Mouse (Mus musculus): ENCODE measurements around the gene Cyth1. TPM values are rescaled to one million over a fixed set of nuclear protein-coding genes. Genes with fewer than 3 reads are reported as not detected.
A peak's percentile ranks its signal among the peaks of the same experiment; 100 is the strongest.

The Cyth1 gene
- polyA plus RNA-seq, 1 experiment from 2014 or later, result 11.5 TPM

- peaks cover 4% of the 10 kb centered on the region for H3K4me1 ChIP-seq (replicated peaks; ENCODE audit: control insufficient read depth, insufficient read depth, low read length)
- H3K4me2 ChIP-seq (ENCODE audit: low read depth, low read length, severe bottlenecking), result no peak overlapping the region
- ATAC-seq (replicated peaks; ENCODE audit: low FRiP score) (no peak), DNase-seq (ENCODE audit: low spot score) (no peak)
- H3K4me3 ChIP-seq (ENCODE audit: low read depth, low read length), result no peak overlapping the region
- H3K27me3 ChIP-seq (ENCODE audit: control insufficient read depth, insufficient read depth, low read length), result no peaks in the 10 kb centered on the region
- 85% methylated on average over 6 of the region's 6 CpGs for WGBS
- no peaks in the 10 kb centered on the region for H3K36me3 ChIP-seq (ENCODE audit: control insufficient read depth, insufficient read depth, low read length)
- H3K27ac ChIP-seq (ENCODE audit: low read depth, low read length), result no peak overlapping the region
- H3K9ac ChIP-seq (ENCODE audit: low read length), result no peak overlapping the region
- H3K9me3 ChIP-seq (ENCODE audit: control insufficient read depth, low read length), result no peaks in the 10 kb centered on the region
Observed at GRCm38 (mm10) chr11:118234500-118234899, 13.9 kb downstream of the Cyth1 start.

DNA sequence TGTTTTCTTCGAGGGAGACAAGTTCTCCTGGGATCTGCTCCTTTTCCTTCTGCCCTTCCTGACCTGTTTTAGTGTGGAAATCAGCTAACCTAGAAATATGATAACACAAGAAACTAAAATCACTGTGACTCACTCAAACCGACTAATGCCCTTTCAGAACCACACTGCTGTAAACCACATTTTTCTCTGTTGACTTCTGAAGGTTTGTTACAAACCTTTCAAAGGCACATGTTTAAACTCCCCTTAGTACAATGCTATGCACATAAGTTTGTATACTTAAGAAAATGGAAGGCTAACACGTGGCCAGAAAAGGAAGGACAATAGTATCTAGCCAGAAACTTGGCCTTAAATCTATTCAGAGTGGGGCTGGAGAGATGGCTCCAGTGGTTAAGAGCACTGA, 14.5 kb downstream of the Cyth1 start:
- DNase-seq (ENCODE audit: low spot score) (no peak), ATAC-seq (replicated peaks; ENCODE audit: low FRiP score) (no peak)
- Histone ChIP-seq H3K36me3 (ENCODE audit: control insufficient read depth, insufficient read depth, low read length) (no peaks in the 10 kb centered on the region), H3K4me1 (replicated peaks; ENCODE audit: control insufficient read depth, insufficient read depth, low read length) (no peaks in the 10 kb centered on the region; the same call in 1 of the 2 replicates), H3K4me3 (ENCODE audit: low read depth, low read length) (no peak overlapping the region), H3K27me3 (ENCODE audit: control insufficient read depth, insufficient read depth, low read length) (no peaks in the 10 kb centered on the region), H3K27ac (ENCODE audit: low read depth, low read length) (no peak overlapping the region), H3K9me3 (ENCODE audit: control insufficient read depth, low read length) (no peaks in the 10 kb centered on the region), H3K9ac (ENCODE audit: low read length) (no peak overlapping the region), H3K4me2 (ENCODE audit: low read depth, low read length, severe bottlenecking) (no peak overlapping the region)
- WGBS, result 75% methylated on average over 3 of the region's 3 CpGs

- Histone ChIP-seq H3K4me3 (ENCODE audit: low read depth, low read length) (no peak overlapping the region), H3K4me1 (replicated peaks; ENCODE audit: control insufficient read depth, insufficient read depth, low read length) (no peaks in the 10 kb centered on the region), H3K27ac (ENCODE audit: low read depth, low read length) (no peak overlapping the region), H3K36me3 (ENCODE audit: control insufficient read depth, insufficient read depth, low read length) (no peaks in the 10 kb centered on the region), H3K4me2 (ENCODE audit: low read depth, low read length, severe bottlenecking) (no peak overlapping the region), H3K9ac (ENCODE audit: low read length) (no peak overlapping the region), H3K9me3 (ENCODE audit: control insufficient read depth, low read length) (no peaks in the 10 kb centered on the region), H3K27me3 (ENCODE audit: control insufficient read depth, insufficient read depth, low read length) (no peaks in the 10 kb centered on the region)
- WGBS, result 46% methylated on average over 7 of the region's 7 CpGs
- DNase-seq (ENCODE audit: low spot score) (no peak), ATAC-seq (replicated peaks; ENCODE audit: low FRiP score) (no peak)
Observed at GRCm38 (mm10) chr11:118232314-118232831, 16.0 kb downstream of the Cyth1 start.

DNA sequence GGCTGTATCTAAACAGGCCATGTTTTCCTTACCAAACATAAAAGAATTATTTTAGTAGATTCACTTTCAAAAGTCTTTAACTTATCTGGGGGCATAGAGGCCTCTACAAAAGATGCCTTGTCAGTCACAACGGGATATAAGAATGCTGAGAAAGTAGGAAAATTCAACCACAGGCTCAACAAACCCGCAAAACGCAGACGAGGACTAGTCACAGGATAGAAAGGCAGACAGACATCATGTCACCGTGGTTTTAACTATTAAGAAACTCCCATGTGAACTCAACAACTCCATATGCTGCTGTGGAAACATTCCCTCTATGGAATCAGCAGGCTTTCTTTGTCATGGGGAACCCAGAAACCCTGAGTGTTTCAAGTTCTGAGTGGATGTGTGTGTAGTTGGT, 18.5 kb downstream of the Cyth1 start:
- Histone ChIP-seq H3K27me3 (ENCODE audit: control insufficient read depth, insufficient read depth, low read length) (no peaks in the 10 kb centered on the region), H3K27ac (ENCODE audit: low read depth, low read length) (no peak overlapping the region), H3K4me3 (ENCODE audit: low read depth, low read length) (no peak overlapping the region), H3K4me1 (replicated peaks; ENCODE audit: control insufficient read depth, insufficient read depth, low read length) (peaks cover 4% of the 10 kb centered on the region; the same call in 1 of the 2 replicates), H3K36me3 (ENCODE audit: control insufficient read depth, insufficient read depth, low read length) (no peaks in the 10 kb centered on the region), H3K4me2 (ENCODE audit: low read depth, low read length, severe bottlenecking) (no peak overlapping the region), H3K9me3 (ENCODE audit: control insufficient read depth, low read length) (no peaks in the 10 kb centered on the region), H3K9ac (ENCODE audit: low read length) (no peak overlapping the region)
- DNase-seq (ENCODE audit: low spot score) (no peak), ATAC-seq (replicated peaks; ENCODE audit: low FRiP score) (no peak)
- 92% methylated on average over 5 of the region's 5 CpGs for WGBS

DNA sequence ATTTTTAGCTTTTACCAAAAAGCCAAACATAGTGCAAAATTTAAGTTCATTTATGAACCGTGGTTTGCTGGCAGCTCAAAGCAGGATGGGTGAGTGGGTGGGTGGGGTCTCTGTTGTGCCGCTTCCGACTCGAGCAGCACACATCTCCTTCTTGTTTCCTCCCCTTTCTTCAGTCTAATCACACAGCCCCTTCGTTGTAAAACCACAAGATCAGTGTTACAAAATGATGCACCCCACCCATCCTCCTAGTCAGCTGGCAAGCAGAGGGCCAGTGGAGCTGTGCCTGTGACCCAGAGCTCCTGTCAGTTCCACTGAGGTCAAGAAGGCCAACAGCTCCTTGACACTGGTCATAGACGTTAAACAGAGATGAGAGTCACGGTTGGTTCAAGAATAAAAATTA, 20.7 kb downstream of the Cyth1 start:
- H3K27ac ChIP-seq (ENCODE audit: low read depth, low read length), result no peak overlapping the region
- H3K4me3 ChIP-seq (ENCODE audit: low read depth, low read length), result no peak overlapping the region
- H3K4me1 ChIP-seq (replicated peaks; ENCODE audit: control insufficient read depth, insufficient read depth, low read length), result peaks cover 4% of the 10 kb centered on the region; the same call in 1 of the 2 replicates
- ATAC-seq (replicated peaks; ENCODE audit: low FRiP score) (no peak), DNase-seq (ENCODE audit: low spot score) (no peak)
- H3K9me3 ChIP-seq (ENCODE audit: control insufficient read depth, low read length), result no peaks in the 10 kb centered on the region
- H3K9ac ChIP-seq (ENCODE audit: low read length), result no peak overlapping the region
- 89% methylated on average over 7 of the region's 7 CpGs for WGBS
- H3K4me2 ChIP-seq (ENCODE audit: low read depth, low read length, severe bottlenecking), result no peak overlapping the region
- no peaks in the 10 kb centered on the region for H3K36me3 ChIP-seq (ENCODE audit: control insufficient read depth, insufficient read depth, low read length)
- no peaks in the 10 kb centered on the region for H3K27me3 ChIP-seq (ENCODE audit: control insufficient read depth, insufficient read depth, low read length)

- Histone ChIP-seq H3K4me3 (ENCODE audit: low read depth, low read length) (no peak overlapping the region), H3K4me1 (replicated peaks; ENCODE audit: control insufficient read depth, insufficient read depth, low read length) (peaks cover 4% of the 10 kb centered on the region; the same call in 1 of the 2 replicates), H3K4me2 (ENCODE audit: low read depth, low read length, severe bottlenecking) (no peak overlapping the region), H3K36me3 (ENCODE audit: control insufficient read depth, insufficient read depth, low read length) (no peaks in the 10 kb centered on the region), H3K9ac (ENCODE audit: low read length) (no peak overlapping the region), H3K27ac (ENCODE audit: low read depth, low read length) (no peak overlapping the region), H3K9me3 (ENCODE audit: control insufficient read depth, low read length) (no peaks in the 10 kb centered on the region), H3K27me3 (ENCODE audit: control insufficient read depth, insufficient read depth, low read length) (no peaks in the 10 kb centered on the region)
- WGBS, result 92% methylated on average over 7 of the region's 7 CpGs
- no peak for ATAC-seq (replicated peaks; ENCODE audit: low FRiP score)
- no peak for DNase-seq (ENCODE audit: low spot score)
Observed at GRCm38 (mm10) chr11:118226850-118227249, 21.5 kb downstream of the Cyth1 start.

DNA sequence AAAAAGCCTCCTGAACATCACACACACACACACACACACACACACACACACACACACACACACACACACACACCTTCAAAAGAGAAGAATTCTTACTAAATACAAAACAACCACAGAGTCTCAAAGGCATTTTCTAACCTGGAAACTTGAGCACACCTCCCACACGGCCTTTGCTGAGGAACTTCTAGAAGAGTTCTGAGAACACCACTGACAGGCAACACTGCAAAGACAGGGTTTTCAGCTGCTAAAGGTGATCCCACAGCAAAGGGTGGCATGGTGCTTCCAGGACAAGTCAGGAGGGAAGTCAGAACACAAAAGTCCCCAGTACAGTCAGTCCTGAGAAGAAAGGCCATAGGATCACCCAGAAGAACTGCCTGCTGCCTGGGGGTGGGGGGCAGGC, 22.5 kb downstream of the Cyth1 start:
- no peaks in the 10 kb centered on the region for H3K9me3 ChIP-seq (ENCODE audit: control insufficient read depth, low read length)
- DNase-seq (ENCODE audit: low spot score), result no peak
- WGBS, result 58% methylated on average over 1 of the region's 1 CpGs
- no peaks in the 10 kb centered on the region for H3K27me3 ChIP-seq (ENCODE audit: control insufficient read depth, insufficient read depth, low read length)
- ATAC-seq (replicated peaks; ENCODE audit: low FRiP score), result no peak
- H3K9ac ChIP-seq (ENCODE audit: low read length), result no peak overlapping the region
- no peak overlapping the region for H3K4me2 ChIP-seq (ENCODE audit: low read depth, low read length, severe bottlenecking)
- H3K4me1 ChIP-seq (replicated peaks; ENCODE audit: control insufficient read depth, insufficient read depth, low read length), result peaks cover 4% of the 10 kb centered on the region; the same call in 1 of the 2 replicates
- no peak overlapping the region for H3K4me3 ChIP-seq (ENCODE audit: low read depth, low read length)
- H3K27ac ChIP-seq (ENCODE audit: low read depth, low read length), result no peak overlapping the region
- no peaks in the 10 kb centered on the region for H3K36me3 ChIP-seq (ENCODE audit: control insufficient read depth, insufficient read depth, low read length)

DNA sequence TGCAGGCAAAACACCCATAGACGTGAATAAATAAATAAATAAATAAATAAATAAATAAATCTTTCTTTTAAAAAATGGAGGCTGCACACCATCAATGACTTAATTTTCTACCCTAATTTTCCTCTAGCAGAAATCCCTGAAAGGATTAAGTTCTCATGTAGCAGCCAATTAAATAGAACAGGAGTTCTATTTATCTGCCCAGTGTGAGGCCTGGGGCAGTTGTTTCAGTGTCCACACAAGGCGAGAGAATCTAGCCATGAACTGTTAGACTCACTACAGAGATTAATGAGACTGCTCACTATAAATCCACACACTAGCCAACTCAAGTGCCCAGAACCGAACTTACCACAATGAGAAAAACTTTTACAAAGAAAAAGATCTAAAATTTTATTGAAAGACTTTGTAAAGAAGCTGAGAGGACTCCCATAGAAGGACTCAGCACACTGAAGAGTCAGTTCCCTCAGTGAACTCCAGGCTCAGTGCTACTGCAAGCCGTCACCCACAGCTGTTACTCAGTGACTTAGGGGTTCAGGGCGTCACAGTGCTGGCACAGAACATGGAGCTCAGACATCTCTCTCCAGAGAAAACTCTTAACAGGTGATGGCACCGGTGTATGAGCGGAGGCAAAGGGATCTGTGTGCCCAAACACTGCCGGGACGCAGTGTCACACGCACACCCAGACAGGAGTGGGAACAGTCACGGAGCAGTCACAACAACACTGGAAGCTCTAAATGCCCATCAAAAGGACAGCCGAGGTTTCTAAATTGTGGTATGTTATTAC, 23.1 kb downstream of the Cyth1 start:
- Histone ChIP-seq H3K27ac (ENCODE audit: low read depth, low read length) (peak overlapping the region; percentile 15; the same call in 1 of the 2 replicates), H3K4me2 (ENCODE audit: low read depth, low read length, severe bottlenecking) (no peak overlapping the region), H3K4me1 (replicated peaks; ENCODE audit: control insufficient read depth, insufficient read depth, low read length) (peaks cover 4% of the 10 kb centered on the region; the same call in 1 of the 2 replicates), H3K9me3 (ENCODE audit: control insufficient read depth, low read length) (no peaks in the 10 kb centered on the region), H3K36me3 (ENCODE audit: control insufficient read depth, insufficient read depth, low read length) (no peaks in the 10 kb centered on the region), H3K9ac (ENCODE audit: low read length) (no peak overlapping the region), H3K4me3 (ENCODE audit: low read depth, low read length) (no peak overlapping the region), H3K27me3 (ENCODE audit: control insufficient read depth, insufficient read depth, low read length) (no peaks in the 10 kb centered on the region)
- WGBS, result 50% methylated on average over 12 of the region's 12 CpGs
- no peak for DNase-seq (ENCODE audit: low spot score)
- 0 out of 2 replicates have a peak, but pooled peaks have one; percentile 44 for ATAC-seq (replicated peaks; ENCODE audit: low FRiP score)

Measured in forebrain, embryonic 11.5 days (tissue).